In genomic region chr2:122709156-122709555, GRCm38 (mm10) we compare ENCODE assay signal across 25 mouse cellular contexts. TPM values are rescaled to one million over a fixed set of nuclear protein-coding genes. Genes with fewer than 3 reads are reported as not detected.
DNase-seq lines count a peak whose midpoint lies in the region; ATAC-seq and TF ChIP-seq lines count a peak whose summit lies in the region.
"Had no signal": no experiment of that assay in that cellular context is flagged by ENCODE, and none has a peak within 500 bp of the region (broad histone marks: within the 10 kb centered on the region; RNA-seq: fewer than 3 reads in every experiment).

No protein-coding gene starts in this region.

- no peak overlapping the region for H3K27ac ChIP-seq in hindbrain, embryonic 11.5 days (ENCODE audit: low read depth, low read length)
- H3K27ac ChIP-seq: gastrocnemius, adult 2 months; heart, embryonic 15.5 days; hindbrain, embryonic 10.5 days; hindbrain, embryonic 14.5 days; hindbrain, postnatal 0 days had no signal

- no peaks in the 10 kb centered on the region for H3K36me3 ChIP-seq in myocyte (ENCODE audit: control insufficient read depth, insufficient read depth)
- no peaks in the 10 kb centered on the region for H3K36me3 ChIP-seq in hindbrain, embryonic 11.5 days (ENCODE audit: control insufficient read depth, insufficient read depth, low read length)
- H3K36me3 ChIP-seq: G1E; heart, embryonic 12.5 days; heart, embryonic 15.5 days; hindbrain, embryonic 10.5 days had no signal

- no peak overlapping the region for H3K4me2 ChIP-seq in myocyte (ENCODE audit: low read depth)
- no peak overlapping the region for H3K4me2 ChIP-seq in hindbrain, embryonic 11.5 days (replicated peaks; ENCODE audit: low read depth, low read length)
- H3K4me2 ChIP-seq: heart, embryonic 12.5 days; heart, embryonic 15.5 days; hindbrain, embryonic 14.5 days had no signal

- no peak for ATAC-seq in hindbrain, embryonic 11.5 days (ENCODE audit: low FRiP score)
- ATAC-seq: forebrain, embryonic 14.5 days; forebrain, postnatal 0 days; hindbrain, postnatal 0 days; inflammation-experienced regulatory T-cells, adult 6 months had no signal

- H3K9ac ChIP-seq in hindbrain, embryonic 11.5 days (ENCODE audit: low read depth, low read length): no peak overlapping the region
- H3K9ac ChIP-seq: forebrain, postnatal 0 days; heart, embryonic 12.5 days; heart, embryonic 15.5 days; hindbrain, embryonic 14.5 days had no signal

- no peaks in the 10 kb centered on the region for H3K9me3 ChIP-seq in hindbrain, embryonic 11.5 days (ENCODE audit: control insufficient read depth, low read length)
- H3K9me3 ChIP-seq: G1E; heart, embryonic 12.5 days; heart, embryonic 15.5 days; hindbrain, embryonic 10.5 days had no signal

- H3K27me3 ChIP-seq in myocyte (ENCODE audit: control insufficient read depth, insufficient read depth, insufficient read length): no peaks in the 10 kb centered on the region
- H3K27me3 ChIP-seq in hindbrain, embryonic 11.5 days (ENCODE audit: control insufficient read depth, insufficient read depth, low read length): no peaks in the 10 kb centered on the region
- H3K27me3 ChIP-seq: heart, embryonic 12.5 days; heart, embryonic 15.5 days had no signal

- H3K79me2 ChIP-seq in myocyte (ENCODE audit: control insufficient read depth, insufficient read depth): no peaks in the 10 kb centered on the region

- DNase-seq in adrenal gland, adult 8-10 months: peak; percentile 44
- no peak for DNase-seq in adrenal gland, postnatal 4 days (ENCODE audit: low spot score in 2 of 2)
- DNase-seq in adrenal gland, postnatal 36 days: peak; percentile 45 to 47
- no peak for DNase-seq in adrenal gland, adult 18-20 months (ENCODE audit: low spot score in 2 of 2)
- DNase-seq in hindbrain, embryonic 11.5 days (ENCODE audit: low spot score): no peak
- DNase-seq: cerebellum, adult 18-20 months; cerebellum, adult 9-10 months; cerebellum, postnatal 14 days; forebrain, postnatal 0 days; gastrocnemius, adult 2 months; gastrocnemius, postnatal 14 days; heart, adult 18-20 months; heart, postnatal 10 days; heart, postnatal 36 days; kidney, adult 11 months; kidney, adult 8-10 months had no signal

- TF ChIP-seq POLR2A in myocyte (IDR thresholded peaks at IDR 0.05; ENCODE audit: insufficient read length, low read depth): no peak

- WGBS in hindbrain, embryonic 11.5 days: 88% methylated on average over 1 of the region's 1 CpGs

- H3K4me1 ChIP-seq in hindbrain, embryonic 11.5 days (replicated peaks; ENCODE audit: control insufficient read depth, insufficient read depth, low read length): no peaks in the 10 kb centered on the region
- H3K4me1 ChIP-seq: heart, embryonic 15.5 days had no signal

- no peak overlapping the region for H3K4me3 ChIP-seq in myocyte
- H3K4me3 ChIP-seq in hindbrain, embryonic 11.5 days (ENCODE audit: low read depth, low read length): no peak overlapping the region
- H3K4me3 ChIP-seq: gastrocnemius, adult 2 months; heart, embryonic 12.5 days; heart, embryonic 15.5 days; hindbrain, embryonic 10.5 days had no signal

- no peak overlapping the region for H3ac ChIP-seq in myocyte (ENCODE audit: control insufficient read depth, insufficient read length)

TF ChIP-seq in myocyte, 11 proteins besides CTCF, POLR2A, EP300 and RAD21:
- TF ChIP-seq MYOG (IDR thresholded peaks at IDR 0.05; ENCODE audit: control insufficient read depth in 1 of 3, insufficient read depth in 1 of 3, insufficient read length in 2 of 3, low read depth in 2 of 3): peak in 2 of 3 experiments; percentile 20 to 30
- no peak for TF ChIP-seq E2F4 (IDR thresholded peaks at IDR 0.05; ENCODE audit: insufficient read depth)
- TF ChIP-seq MYOD1 (IDR thresholded peaks at IDR 0.05; ENCODE audit: control insufficient read depth in 1 of 3, insufficient read length in 2 of 3, low read depth in 2 of 3): peak in 2 of 3 experiments; percentile 34 to 41

RNA-seq across cellular contexts. Expression of gene Slc30a4, which starts 6.7 kb away (rescaled TPM):
- 10 to 100 TPM; 30.6 to 35.3 (median 33.9) TPM for total RNA-seq in adrenal gland, adult 8-10 months (2022)
- 10 to 100 TPM; 33.2 to 34.4 TPM for total RNA-seq in adrenal gland, postnatal 4 days (2021)
- total RNA-seq in adrenal gland, postnatal 36 days (2021): 10 to 100 TPM; 29.4 to 37.7 TPM
- total RNA-seq in adrenal gland, adult 18-20 months (2021): 10 to 100 TPM; 26.3 to 32.9 TPM
- 17.7 TPM for polyA plus RNA-seq in myocyte (2012; fragmentation: generic; extraction: Trizol)
- 7.9 and 12.3 TPM in 2 replicates for polyA plus RNA-seq in hindbrain, embryonic 11.5 days (2014; fragmentation: Nextera tagmentation; extraction: Ambion mirVana)
- polyA plus RNA-seq: G1E had no signal

RNA-seq across cellular contexts. Expression of gene Bloc1s6, which starts 29.1 kb away (rescaled TPM):
- total RNA-seq in adrenal gland, adult 8-10 months (2022): 10 to 100 TPM; 30.2 to 38.8 (median 32.1) TPM
- 10 to 100 TPM; 31.7 to 34.1 TPM for total RNA-seq in adrenal gland, postnatal 4 days (2021)
- total RNA-seq in adrenal gland, postnatal 36 days (2021): 10 to 100 TPM; 24.5 to 29.8 TPM
- 10 to 100 TPM; 22.0 to 30.6 TPM for total RNA-seq in adrenal gland, adult 18-20 months (2021)
- 16.0 TPM for polyA plus RNA-seq in myocyte (2012; fragmentation: generic; extraction: Trizol)
- 66.6 and 69.0 TPM in 2 replicates for polyA plus RNA-seq in hindbrain, embryonic 11.5 days (2014; fragmentation: Nextera tagmentation; extraction: Ambion mirVana)

RNA-seq across cellular contexts. Expression of gene Sqor, which starts 55.9 kb away (rescaled TPM):
- total RNA-seq in adrenal gland, adult 8-10 months (2022): 10 to 100 TPM; 77.7 to 98.6 (median 87.0) TPM
- total RNA-seq in adrenal gland, postnatal 4 days (2021): 10 to 100 TPM; 30.3 to 35.1 TPM
- total RNA-seq in adrenal gland, postnatal 36 days (2021): 10 to 100 TPM; 57.2 to 63.0 TPM
- total RNA-seq in adrenal gland, adult 18-20 months (2021): 10 to 100 TPM; 79.7 to 90.2 TPM
- 6.9 TPM for polyA plus RNA-seq in myocyte (2012; fragmentation: generic; extraction: Trizol)
- 2.9 and 3.7 TPM in 2 replicates for polyA plus RNA-seq in hindbrain, embryonic 11.5 days (2014; fragmentation: Nextera tagmentation; extraction: Ambion mirVana)

Comparison
In these comparisons a context has a peak if more than half of its experiments do, and no peak if none do; other contexts are left out.
1. DNase-seq: peak in adrenal gland, adult 8-10 months (single experiment) and adrenal gland, postnatal 36 days (2 of 2); none in adrenal gland, postnatal 4 days (0 of 2), adrenal gland, adult 18-20 months (0 of 2) and hindbrain, embryonic 11.5 days (single experiment).